Mouse (Mus musculus) adrenal gland, adult 18-20 months (tissue): Measurements from ENCODE around the gene Cebpz. TPM values are rescaled to one million over a fixed set of nuclear protein-coding genes. Genes with fewer than 3 reads are reported as not detected.

Source experiments
- DNase-seq, 2 experiments: peaks; one replicate each; pipeline ENCODE4 v3.0.0; 2021 to 2022; ENCODE audit warnings: low spot score in 2 of 2
- total RNA-seq, 2 experiments: library from RNA; stranded (reverse); gene quantifications; 1 replicate in 1 of 2; 2 replicates in 1 of 2; pipeline ENCODE4 v1.2.3; 2021

Cebpz gene
- total RNA-seq, 2 experiments from 2014 or later = 46.4 to 50.8 TPM

GRCm38 (mm10) chr17:78906892-78907291 lies 30.0 kb downstream of the Cebpz start, which contains the start of gene Sult6b1:
Gene Sult6b1 (minus strand): TSS chr17:78906992.
- DNase-seq = no peak

- no peak for DNase-seq
These were observed 33.7 kb downstream of the Cebpz start for GRCm38 (mm10) chr17:78903158-78903557.

GRCm38 (mm10) chr17:78895394-78895793 lies 41.5 kb downstream of the Cebpz start:
- no peak for DNase-seq

- DNase-seq = no peak
These were observed 41.9 kb downstream of the Cebpz start for GRCm38 (mm10) chr17:78894991-78895390.

- DNase-seq = no peak
These were observed 45.8 kb downstream of the Cebpz start for GRCm38 (mm10) chr17:78891020-78891419.

GRCm38 (mm10) chr17:78889184-78889583 lies 47.7 kb downstream of the Cebpz start:
- DNase-seq = no peak

GRCm38 (mm10) chr17:78888554-78888953 lies 48.3 kb downstream of the Cebpz start:
- peak in 1 of 2 experiments; percentile 15 for DNase-seq

GRCm38 (mm10) chr17:78885286-78886065 lies 51.4 kb downstream of the Cebpz start:
- no peak for DNase-seq

GRCm38 (mm10) chr17:78883291-78883690 lies 53.6 kb downstream of the Cebpz start:
- no peak for DNase-seq

- peak; percentile 79 for DNase-seq
These were observed 54.3 kb downstream of the Cebpz start, which contains the start of gene Eif2ak2 for GRCm38 (mm10) chr17:78882401-78883112. Gene Eif2ak2 (minus strand): TSS chr17:78882573.

- DNase-seq = no peak
These were observed 55.0 kb downstream of the Cebpz start for GRCm38 (mm10) chr17:78881878-78882304.

- DNase-seq = no peak
These were observed 63.0 kb downstream of the Cebpz start for GRCm38 (mm10) chr17:78873886-78874285.

Other genes starting within 250 kb of the Cebpz start
- 10 to 100 TPM; 18.1 to 20.3 TPM for gene Strn, start 199.9 kb downstream of the Cebpz start, total RNA-seq
- gene Heatr5b, start 101.7 kb downstream of the Cebpz start, total RNA-seq = 10 to 100 TPM; 32.9 to 35.3 TPM
- gene Gpatch11, start 101.5 kb downstream of the Cebpz start, total RNA-seq = 10 to 100 TPM; 22.6 to 26.7 TPM
- 10 to 100 TPM; 18.8 to 20.7 TPM for gene Eif2ak2, start 54.5 kb downstream of the Cebpz start, total RNA-seq
- not detected for gene Sult6b1, start 30.1 kb downstream of the Cebpz start, total RNA-seq
- gene Cebpzos, start 20.6 kb downstream of the Cebpz start, total RNA-seq = 10 to 100 TPM; 34.0 to 38.2 TPM
- 10 to 100 TPM; 43.9 to 47.8 TPM for gene Ndufaf7, start 70 bp upstream of the Cebpz start, total RNA-seq
- gene Prkd3, start 83.8 kb upstream of the Cebpz start, total RNA-seq = 10 to 100 TPM; 18.5 to 21.8 TPM
- gene Qpct, start 114.8 kb upstream of the Cebpz start, total RNA-seq = 1 to 10 TPM; 7.3 to 8.1 TPM